Mouse (Mus musculus): ENCODE data around the gene Rptor. TPM values are rescaled to one million over a fixed set of nuclear protein-coding genes. Genes with fewer than 3 reads are reported as not detected.

Rptor gene
- polyA plus RNA-seq, 1 experiment = 43.6 TPM

DNA sequence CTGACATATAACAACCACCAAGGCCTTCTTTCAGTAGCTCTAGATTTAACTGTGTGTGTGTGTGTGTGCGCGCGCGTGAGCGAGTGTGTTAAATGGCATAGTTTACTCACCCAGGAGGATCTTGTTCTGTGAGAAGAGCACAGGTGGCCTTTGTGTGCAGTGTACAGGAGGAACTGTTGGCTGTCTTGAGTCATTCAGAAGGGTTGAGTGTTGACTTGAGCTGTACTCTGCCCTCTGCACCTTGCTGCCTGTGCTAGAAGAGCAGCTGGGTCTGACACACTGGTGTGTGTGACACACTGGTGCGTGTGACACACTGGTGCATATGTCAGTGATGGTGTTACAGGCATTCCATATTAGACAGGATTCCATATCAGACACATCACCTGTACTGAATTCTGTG, 8.8 kb downstream of the Rptor start:
- H3K27ac ChIP-seq (ENCODE audit: insufficient read depth, low read length) = no peak overlapping the region
- DNase-seq = no peak
- peaks cover 25% of the 10 kb centered on the region for H3K4me1 ChIP-seq (ENCODE audit: control insufficient read depth, insufficient read depth, low read length)
- H3K27me3 ChIP-seq (ENCODE audit: control insufficient read depth, insufficient read depth, low read length) = no peaks in the 10 kb centered on the region
- TF ChIP-seq POLR2A (IDR thresholded peaks at IDR 0.05; ENCODE audit: borderline replicate concordance, insufficient read depth, low read length) (no peak), CTCF (IDR thresholded peaks at IDR 0.05; ENCODE audit: borderline replicate concordance, insufficient read depth, low read depth, low read length) (no peak)
- 97% methylated on average over 6 of the region's 6 CpGs for WGBS
- H3K4me3 ChIP-seq (replicated peaks; ENCODE audit: insufficient read depth, low read depth, low read length) = no peak overlapping the region

DNA sequence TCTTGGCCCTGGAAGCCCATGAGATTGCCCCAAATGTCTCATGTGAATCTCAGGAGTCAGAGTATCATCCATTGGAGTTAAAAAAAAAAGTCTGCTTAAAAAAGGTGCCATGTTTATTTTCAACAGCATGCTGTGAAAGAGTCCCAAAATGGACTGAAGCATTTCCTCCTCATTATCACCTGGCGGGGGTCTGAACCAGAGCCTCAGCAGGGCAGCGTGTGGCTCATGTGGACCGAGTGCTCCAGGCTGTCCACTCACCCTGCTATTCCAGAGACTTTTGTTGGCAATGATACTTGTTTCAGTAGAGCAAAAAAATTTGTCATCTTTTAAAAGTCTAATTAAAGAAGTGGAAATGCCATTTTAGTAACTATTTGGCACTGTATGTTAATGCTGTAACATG, 9.5 kb downstream of the Rptor start:
- 16% methylated on average over 3 of the region's 3 CpGs for WGBS
- DNase-seq = peak in 1 of 2 experiments; percentile 71
- H3K4me1 ChIP-seq (ENCODE audit: control insufficient read depth, insufficient read depth, low read length) = peaks cover 22% of the 10 kb centered on the region
- no peak for TF ChIP-seq POLR2A (IDR thresholded peaks at IDR 0.05; ENCODE audit: borderline replicate concordance, insufficient read depth, low read length)
- TF ChIP-seq CTCF (IDR thresholded peaks at IDR 0.05; ENCODE audit: borderline replicate concordance, insufficient read depth, low read depth, low read length) = no peak
- no peaks in the 10 kb centered on the region for H3K27me3 ChIP-seq (ENCODE audit: control insufficient read depth, insufficient read depth, low read length)
- no peak overlapping the region for H3K27ac ChIP-seq (ENCODE audit: insufficient read depth, low read length)
- no peak overlapping the region for H3K4me3 ChIP-seq (replicated peaks; ENCODE audit: insufficient read depth, low read depth, low read length)

DNA sequence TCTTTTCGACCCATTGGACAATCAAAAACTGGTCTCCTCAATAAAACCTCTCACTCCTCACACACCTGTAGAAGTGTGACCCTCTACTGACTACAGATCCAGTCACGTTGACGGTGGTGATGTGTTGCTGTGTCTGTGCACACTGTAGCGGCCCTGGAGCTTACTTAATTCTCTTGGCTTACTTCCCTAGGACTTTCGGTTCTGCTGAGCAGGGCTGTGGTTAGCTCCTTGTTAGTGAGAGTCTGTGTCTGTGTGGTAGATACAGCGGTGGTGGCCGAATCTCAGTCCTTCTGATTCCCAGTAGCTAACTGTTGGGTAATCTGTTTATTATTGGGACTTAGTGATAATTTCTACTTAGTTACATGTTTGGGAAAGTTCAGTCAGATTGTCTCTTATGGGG, 12.4 kb downstream of the Rptor start:
- no peak overlapping the region for H3K4me3 ChIP-seq (replicated peaks; ENCODE audit: insufficient read depth, low read depth, low read length)
- DNase-seq = no peak
- no peak overlapping the region for H3K27ac ChIP-seq (ENCODE audit: insufficient read depth, low read length)
- H3K27me3 ChIP-seq (ENCODE audit: control insufficient read depth, insufficient read depth, low read length) = no peaks in the 10 kb centered on the region
- 87% methylated on average over 7 of the region's 7 CpGs for WGBS
- TF ChIP-seq POLR2A (IDR thresholded peaks at IDR 0.05; ENCODE audit: borderline replicate concordance, insufficient read depth, low read length) (no peak), CTCF (IDR thresholded peaks at IDR 0.05; ENCODE audit: borderline replicate concordance, insufficient read depth, low read depth, low read length) (no peak)
- peaks cover 24% of the 10 kb centered on the region for H3K4me1 ChIP-seq (ENCODE audit: control insufficient read depth, insufficient read depth, low read length)

DNA sequence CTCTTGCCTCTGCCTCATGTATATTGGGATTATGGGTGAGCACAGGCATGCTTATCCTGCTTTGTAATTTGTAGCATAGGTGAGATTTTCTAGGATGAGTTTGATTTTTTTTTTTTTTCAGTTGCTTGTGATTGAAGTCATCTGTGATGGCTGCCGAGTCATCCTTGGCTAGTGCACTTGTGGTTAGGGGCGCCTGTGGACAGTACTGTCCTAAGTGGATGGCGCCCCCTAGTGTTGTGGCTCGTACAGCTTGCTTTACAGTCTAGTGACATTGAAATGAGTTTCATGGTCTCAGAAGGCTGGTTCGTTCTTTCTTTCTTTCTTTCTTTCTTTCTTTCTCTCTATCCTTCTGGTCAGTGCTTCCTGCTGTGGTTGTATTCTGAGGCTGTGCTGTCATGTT, 16.1 kb downstream of the Rptor start:
- no peak overlapping the region for H3K27ac ChIP-seq (ENCODE audit: insufficient read depth, low read length)
- 33% methylated on average over 5 of the region's 5 CpGs for WGBS
- DNase-seq = peak; percentile 62 to 74

DNA sequence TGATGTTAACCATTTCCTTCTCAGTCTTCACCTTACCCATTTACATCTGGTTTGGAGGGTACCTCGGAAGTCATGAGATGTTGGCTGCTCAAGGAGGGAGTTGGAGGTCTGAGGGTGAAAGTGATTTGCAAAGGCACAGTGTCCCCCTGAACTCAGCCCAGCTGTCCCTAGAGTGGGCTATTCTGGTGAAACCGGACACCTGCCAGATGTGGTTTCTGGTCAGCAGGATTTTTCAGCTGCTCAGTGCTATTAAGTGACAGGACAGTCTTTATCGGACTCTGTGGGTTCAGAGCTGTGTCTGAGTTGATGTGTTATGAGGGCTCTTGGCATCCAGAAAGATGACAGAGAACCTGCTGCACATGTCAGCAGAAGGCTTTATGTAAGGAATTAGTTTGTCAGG, 18.6 kb downstream of the Rptor start:
- no peak overlapping the region for H3K27ac ChIP-seq (ENCODE audit: insufficient read depth, low read length)
- no peaks in the 10 kb centered on the region for H3K27me3 ChIP-seq (ENCODE audit: control insufficient read depth, insufficient read depth, low read length)
- no peak for DNase-seq
- H3K4me3 ChIP-seq (replicated peaks; ENCODE audit: insufficient read depth, low read depth, low read length) = no peak overlapping the region
- peaks cover 24% of the 10 kb centered on the region for H3K4me1 ChIP-seq (ENCODE audit: control insufficient read depth, insufficient read depth, low read length)
- TF ChIP-seq POLR2A (IDR thresholded peaks at IDR 0.05; ENCODE audit: borderline replicate concordance, insufficient read depth, low read length) (no peak), CTCF (IDR thresholded peaks at IDR 0.05; ENCODE audit: borderline replicate concordance, insufficient read depth, low read depth, low read length) (no peak)
- WGBS = 91% methylated on average over 3 of the region's 3 CpGs

More for the DNA sequence above, 16.1 kb downstream of the Rptor start:
- no peak for TF ChIP-seq POLR2A (IDR thresholded peaks at IDR 0.05; ENCODE audit: borderline replicate concordance, insufficient read depth, low read length)
- TF ChIP-seq CTCF (IDR thresholded peaks at IDR 0.05; ENCODE audit: borderline replicate concordance, insufficient read depth, low read depth, low read length) = peak; percentile 62
- no peak overlapping the region for H3K4me3 ChIP-seq (replicated peaks; ENCODE audit: insufficient read depth, low read depth, low read length)
- H3K4me1 ChIP-seq (ENCODE audit: control insufficient read depth, insufficient read depth, low read length) = peaks cover 13% of the 10 kb centered on the region; the same call in 1 of the 2 replicates
- no peaks in the 10 kb centered on the region for H3K27me3 ChIP-seq (ENCODE audit: control insufficient read depth, insufficient read depth, low read length)

DNA sequence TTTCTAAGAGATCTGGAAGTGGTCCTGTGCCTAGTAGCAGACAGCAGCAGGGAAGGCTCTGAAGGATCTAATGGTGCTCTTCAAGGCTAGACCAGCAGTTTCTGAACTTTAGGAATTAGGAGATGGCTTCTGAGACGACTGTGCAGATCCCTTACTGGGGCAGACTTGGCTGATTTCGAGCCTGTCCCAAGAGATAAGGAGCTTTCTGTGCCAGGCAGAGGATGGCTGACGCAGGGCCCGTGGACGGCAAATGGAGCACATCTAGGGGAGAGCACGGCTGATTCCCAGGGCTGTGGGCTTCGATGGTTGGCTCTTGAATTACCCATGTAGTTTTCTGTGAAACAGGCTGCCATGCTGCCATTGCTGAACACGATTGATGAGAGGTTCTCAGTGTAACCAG, 21.1 kb downstream of the Rptor start:
- DNase-seq = no peak
- H3K27ac ChIP-seq (ENCODE audit: insufficient read depth, low read length) = no peak overlapping the region
- WGBS = 75% methylated on average over 8 of the region's 8 CpGs
- no peaks in the 10 kb centered on the region for H3K27me3 ChIP-seq (ENCODE audit: control insufficient read depth, insufficient read depth, low read length)
- no peak for TF ChIP-seq CTCF (IDR thresholded peaks at IDR 0.05; ENCODE audit: borderline replicate concordance, insufficient read depth, low read depth, low read length)
- TF ChIP-seq POLR2A (IDR thresholded peaks at IDR 0.05; ENCODE audit: borderline replicate concordance, insufficient read depth, low read length) = no peak
- H3K4me1 ChIP-seq (ENCODE audit: control insufficient read depth, insufficient read depth, low read length) = peaks cover 20% of the 10 kb centered on the region
- no peak overlapping the region for H3K4me3 ChIP-seq (replicated peaks; ENCODE audit: insufficient read depth, low read depth, low read length)

DNA sequence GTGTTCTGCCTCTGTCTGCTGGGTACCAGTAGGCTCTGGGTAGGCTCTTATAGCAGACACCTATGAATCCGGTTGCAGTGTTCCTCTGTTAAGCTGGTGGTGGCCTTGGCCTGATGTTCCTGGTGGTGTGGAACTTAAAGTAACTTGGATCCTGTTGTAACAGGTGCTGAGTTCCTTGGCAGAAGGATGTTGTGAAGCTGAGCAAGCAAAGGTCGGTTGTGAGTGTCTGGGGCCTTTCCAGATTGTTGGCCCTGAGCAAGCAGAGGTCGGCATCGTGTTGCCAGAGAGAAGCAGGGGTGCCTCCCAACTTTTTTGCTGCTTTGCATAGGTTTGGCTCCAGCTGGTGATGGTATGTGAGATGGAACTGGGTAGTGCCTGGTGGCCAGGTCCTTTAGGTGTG, 21.7 kb downstream of the Rptor start:
- H3K27ac ChIP-seq (ENCODE audit: insufficient read depth, low read length) = no peak overlapping the region
- no peak for DNase-seq
- TF ChIP-seq POLR2A (IDR thresholded peaks at IDR 0.05; ENCODE audit: borderline replicate concordance, insufficient read depth, low read length) = no peak
- no peak for TF ChIP-seq CTCF (IDR thresholded peaks at IDR 0.05; ENCODE audit: borderline replicate concordance, insufficient read depth, low read depth, low read length)
- H3K27me3 ChIP-seq (ENCODE audit: control insufficient read depth, insufficient read depth, low read length) = no peaks in the 10 kb centered on the region
- WGBS = 46% methylated on average over 4 of the region's 4 CpGs
- no peak overlapping the region for H3K4me3 ChIP-seq (replicated peaks; ENCODE audit: insufficient read depth, low read depth, low read length)
- H3K4me1 ChIP-seq (ENCODE audit: control insufficient read depth, insufficient read depth, low read length) = peaks cover 17% of the 10 kb centered on the region

DNA sequence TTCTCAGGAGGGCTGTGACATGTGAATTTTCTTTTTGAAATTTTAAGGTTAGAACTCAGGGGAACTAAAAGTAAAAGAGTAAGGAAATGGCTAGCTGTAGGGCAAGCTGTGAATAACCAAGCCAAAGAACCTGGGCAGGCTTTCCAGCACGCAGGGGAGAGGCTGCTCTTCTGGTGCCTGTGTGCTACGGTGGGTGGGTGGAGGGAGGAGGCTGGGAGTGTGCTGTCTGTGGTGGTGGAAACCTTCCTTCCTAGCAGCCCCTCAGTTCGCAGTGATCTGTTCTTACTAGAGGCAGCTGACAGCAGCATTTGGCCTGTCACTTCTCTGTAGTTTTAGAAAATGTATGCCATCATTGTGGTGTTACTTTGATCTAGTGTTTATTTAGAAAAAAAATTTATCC, 22.2 kb downstream of the Rptor start:
- Histone ChIP-seq H3K4me3 (replicated peaks; ENCODE audit: insufficient read depth, low read depth, low read length) (no peak overlapping the region), H3K27me3 (ENCODE audit: control insufficient read depth, insufficient read depth, low read length) (no peaks in the 10 kb centered on the region), H3K4me1 (ENCODE audit: control insufficient read depth, insufficient read depth, low read length) (peaks cover 22% of the 10 kb centered on the region), H3K27ac (ENCODE audit: insufficient read depth, low read length) (no peak overlapping the region)
- TF ChIP-seq CTCF (IDR thresholded peaks at IDR 0.05; ENCODE audit: borderline replicate concordance, insufficient read depth, low read depth, low read length) (no peak), POLR2A (IDR thresholded peaks at IDR 0.05; ENCODE audit: borderline replicate concordance, insufficient read depth, low read length) (no peak)
- WGBS = 27% methylated on average over 3 of the region's 3 CpGs
- no peak for DNase-seq
